Mouse (Mus musculus) cerebellum, postnatal 10 days (tissue): Measurements from ENCODE around the gene Hmcn1.

Experiments
- DNase-seq, 2 experiments: peaks; one replicate each; pipeline ENCODE4 v3.0.0; 2021; ENCODE audit warnings: mixed read lengths in 2 of 2

Gene Hmcn1

DNA sequence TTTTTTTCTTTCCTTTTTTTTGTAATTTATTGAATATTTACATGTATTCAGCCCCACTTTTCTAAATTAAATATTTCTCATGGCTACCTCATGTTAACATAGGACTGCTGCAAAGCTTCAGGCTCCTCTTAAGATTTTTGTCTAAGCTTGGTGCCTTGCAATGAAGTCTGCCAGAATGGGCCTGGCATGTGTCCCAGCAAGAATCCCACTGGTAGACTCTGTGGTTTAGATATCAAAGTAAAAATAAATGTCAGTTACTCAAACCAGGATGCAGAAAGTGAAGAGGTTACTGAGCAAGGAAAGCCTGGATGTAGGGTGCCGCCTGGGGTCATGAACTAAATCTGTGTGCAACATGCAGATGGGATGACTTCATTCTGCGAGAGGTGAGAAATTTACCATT is 217.5 kb downstream of the Hmcn1 start:
- DNase-seq: peak; percentile 71 to 77

DNA sequence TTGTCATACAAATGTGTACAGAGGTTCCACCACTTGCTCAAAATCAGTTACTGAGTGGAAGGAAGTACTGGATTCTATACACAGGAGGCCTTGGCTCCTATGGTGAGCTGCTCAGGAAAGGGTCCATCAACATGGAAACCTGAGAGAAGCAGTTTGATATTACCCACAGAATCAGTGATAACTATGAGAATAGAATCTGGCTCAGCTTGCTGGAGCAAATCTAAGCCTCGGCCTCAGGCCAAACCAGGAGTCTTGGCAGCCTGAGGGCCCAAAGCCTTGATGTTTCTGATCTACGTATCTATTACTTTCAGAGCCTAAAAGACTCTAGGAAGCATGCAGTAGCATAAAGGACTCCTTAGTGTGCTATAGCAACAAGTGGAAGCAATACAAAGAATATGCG is 220.3 kb downstream of the Hmcn1 start:
- peak in 1 of 2 experiments; percentile 9 for DNase-seq

DNA sequence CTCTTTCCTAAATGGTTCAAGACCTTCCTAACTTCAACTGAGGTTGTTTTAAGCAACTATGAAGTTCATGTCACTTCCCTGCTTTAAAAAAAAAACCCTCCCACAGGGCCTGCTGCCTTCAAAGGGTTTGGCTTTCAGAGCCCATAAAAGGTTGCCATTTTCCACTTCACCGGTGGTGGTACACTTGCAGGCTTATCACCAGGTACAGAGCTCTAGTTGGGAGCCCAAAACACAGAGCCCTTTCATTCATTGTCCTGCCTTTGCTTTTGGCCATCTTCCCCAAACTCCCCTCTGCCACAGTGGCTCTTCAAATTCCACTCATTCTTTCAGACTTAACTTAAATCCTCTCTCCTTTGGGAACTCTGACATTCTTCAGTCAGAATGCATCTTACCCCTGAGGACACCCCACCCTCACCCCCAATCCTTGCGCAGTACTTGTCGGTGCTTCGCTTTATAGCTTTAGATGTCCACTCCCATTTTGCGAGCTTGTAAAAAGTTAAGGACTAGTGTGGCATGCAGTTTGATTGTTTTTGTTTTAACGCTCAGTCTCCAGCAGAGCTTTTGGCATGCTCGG is 222.2 kb downstream of the Hmcn1 start:
- no peak for DNase-seq

DNA sequence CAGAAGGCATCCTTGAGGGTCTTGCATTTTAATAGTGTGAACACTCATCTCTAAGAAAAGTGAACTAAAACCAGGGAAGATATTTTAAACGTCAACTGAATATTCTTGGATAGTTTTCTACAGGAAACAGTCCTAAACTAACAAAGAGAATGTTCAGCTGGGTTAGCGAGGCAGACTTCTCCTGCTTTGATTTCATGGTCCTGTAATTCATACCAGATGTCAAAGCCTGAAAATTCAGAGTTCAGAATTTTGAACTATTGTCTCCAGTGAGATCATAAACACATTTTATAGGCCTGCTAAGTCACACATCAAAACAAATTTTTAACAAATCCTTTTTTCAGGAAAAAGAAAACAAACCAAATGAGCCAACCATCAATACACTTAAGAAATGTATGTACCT is 223.4 kb downstream of the Hmcn1 start:
- DNase-seq: no peak

DNA sequence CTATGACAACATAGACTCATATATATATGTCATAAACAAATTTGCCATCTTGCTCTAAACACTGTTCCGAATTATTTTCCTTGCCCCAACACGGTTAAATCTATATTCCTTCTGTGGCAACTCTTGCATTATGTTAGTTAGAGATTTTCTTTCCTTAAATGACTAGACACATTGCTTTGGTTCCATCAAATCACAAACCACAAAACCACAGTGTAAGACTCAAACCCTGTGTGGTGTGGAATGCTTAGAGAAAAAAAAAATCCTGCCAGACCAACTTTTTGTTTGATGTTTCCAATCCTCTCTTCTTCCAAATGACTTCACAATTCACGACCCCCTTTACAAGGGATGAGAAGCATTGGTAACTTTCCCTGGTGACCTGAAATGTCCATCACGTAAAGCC is 231.6 kb downstream of the Hmcn1 start:
- DNase-seq: no peak

DNA sequence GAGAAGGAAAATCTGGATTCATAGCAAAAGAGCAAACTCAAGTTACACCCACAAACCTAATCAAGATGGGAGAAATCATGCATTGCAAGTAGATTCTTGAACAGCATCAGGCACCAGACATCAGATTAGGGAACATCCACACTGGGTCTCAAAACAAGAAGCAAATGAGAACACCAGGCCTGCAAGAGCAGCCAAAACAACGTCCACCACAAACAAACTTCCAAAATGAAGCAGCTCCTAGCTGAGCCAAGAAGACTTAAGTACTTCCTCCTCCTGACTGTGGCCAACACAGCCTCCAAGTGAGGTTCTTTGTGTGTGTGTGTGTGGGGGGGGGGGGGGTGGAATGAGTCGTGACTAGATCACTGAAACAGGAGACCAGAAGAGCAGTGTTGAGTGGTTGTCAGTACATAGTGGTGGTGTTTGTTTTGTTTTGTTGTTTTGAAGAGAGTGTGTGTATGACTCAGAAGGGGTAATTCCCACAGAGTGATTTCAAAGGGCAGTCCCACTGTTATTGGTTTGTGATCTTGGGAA is 232.4 kb downstream of the Hmcn1 start:
- DNase-seq: no peak

DNA sequence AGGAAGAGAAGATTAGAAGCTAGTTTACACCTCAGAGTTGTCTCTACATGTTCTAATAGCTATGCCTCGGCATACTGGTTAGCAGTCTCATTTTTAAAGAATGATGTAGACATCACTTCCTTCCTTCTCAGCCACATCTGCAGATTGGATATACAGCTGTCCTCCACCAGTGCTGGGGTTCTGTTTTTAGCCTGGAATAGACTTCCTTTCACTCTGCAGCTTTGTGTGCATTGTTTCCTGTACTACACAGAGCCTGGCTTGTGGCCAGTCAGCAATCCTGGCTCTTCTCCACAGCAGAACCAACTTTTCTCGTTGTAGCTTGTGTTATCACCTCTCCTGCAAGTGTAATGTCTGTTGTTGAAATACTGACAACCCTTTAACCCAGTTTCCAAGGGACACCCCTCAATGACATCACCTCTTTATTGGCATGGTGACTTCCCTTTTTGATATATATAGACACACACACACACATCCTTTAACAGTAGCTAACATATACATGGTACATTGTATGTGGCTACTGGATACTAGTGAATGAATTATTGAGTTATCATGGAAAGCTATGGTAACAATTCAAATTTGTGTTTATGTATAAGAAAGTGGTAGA is 233.7 kb downstream of the Hmcn1 start:
- DNase-seq: no peak

DNA sequence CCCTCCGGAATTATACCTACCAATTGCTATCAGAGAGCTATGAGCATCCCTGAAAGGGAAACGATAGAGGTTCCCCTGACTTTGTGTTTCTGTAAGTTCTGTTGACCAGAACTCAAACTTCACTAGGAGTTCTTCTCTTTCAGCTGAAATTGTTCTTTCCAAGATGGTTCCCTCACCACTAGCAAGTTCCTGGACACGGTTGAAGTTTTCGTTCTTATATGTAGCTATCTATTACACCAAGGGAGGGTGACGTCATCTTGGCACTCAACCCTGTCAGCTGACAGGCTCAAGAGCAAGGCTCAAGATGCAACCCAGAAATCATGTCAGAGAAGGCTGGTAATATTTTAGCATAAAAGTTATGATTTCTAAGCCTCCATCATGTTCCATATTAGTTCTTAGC is 239.3 kb downstream of the Hmcn1 start:
- no peak for DNase-seq

DNA sequence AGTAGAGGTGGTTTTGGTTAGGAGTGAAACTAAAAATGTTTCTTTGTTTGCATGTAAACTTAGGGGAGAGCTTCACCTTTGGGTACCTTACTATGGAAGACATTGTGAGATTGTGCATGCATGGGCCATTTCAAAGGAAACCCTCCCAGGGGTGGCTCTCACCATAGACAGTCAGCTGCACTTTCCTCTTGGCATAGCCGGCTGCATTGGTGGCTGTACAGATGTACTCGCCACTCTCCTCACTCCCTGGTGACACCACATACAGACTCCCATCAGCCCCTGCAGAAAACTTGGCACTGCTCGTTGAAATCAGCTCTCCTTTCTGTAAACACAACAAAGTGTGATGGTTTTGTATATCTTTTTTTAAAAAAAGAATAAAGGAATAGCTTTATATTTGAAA is 244.5 kb downstream of the Hmcn1 start:
- DNase-seq: no peak

DNA sequence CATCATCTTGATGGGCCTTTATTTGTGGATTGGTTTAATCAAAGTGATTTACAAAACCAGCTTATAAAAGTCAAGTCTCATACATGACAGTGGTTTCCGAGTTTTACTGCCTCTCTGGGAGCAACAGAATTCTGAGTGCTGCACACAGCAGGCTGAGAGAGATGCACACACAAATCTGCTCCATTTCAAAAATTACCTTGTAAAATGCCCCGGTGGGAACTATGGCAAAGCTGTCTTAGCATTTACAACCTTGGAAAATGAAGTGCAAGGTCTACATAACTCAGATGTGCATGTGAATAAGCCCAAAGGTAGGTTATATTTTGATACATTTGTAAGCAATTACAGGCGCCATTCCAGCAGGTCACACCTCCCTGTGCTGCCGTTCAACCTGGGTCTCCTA is 245.5 kb downstream of the Hmcn1 start:
- DNase-seq: no peak

DNA sequence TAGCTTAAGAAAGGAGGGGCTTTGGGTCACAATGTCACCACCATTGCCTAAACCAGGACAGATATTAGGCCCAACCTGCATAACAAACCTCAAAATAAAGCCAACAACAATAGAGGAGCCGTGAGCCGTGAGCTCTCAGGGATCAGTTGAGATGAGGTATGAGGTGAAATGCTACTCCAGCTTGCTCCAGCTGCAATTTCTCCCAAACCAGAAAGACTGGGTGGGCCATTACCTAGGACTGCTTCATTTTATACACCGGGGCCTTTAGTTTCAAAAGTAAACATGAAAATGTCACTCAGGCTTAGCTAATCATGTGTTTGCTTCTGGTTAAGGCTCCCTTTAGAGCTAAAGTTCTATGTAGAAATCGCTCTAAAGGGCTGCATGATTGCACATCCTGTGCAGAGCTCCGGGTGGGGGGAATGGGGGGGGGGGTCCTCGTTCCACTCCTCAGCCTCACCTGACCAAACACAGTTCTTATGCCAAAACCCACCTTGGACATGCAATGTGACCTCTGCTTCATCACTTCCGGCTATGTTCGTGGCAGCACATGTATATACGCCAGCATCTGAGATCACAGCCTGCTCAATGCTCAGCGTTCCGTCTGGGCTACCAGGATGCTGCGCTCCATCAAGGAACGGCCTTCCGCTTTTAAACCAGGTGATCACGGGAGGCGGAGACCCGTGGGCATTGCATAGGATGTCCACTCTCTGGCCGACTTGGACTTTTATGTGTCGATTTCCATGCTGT is 250.0 kb downstream of the Hmcn1 start:
- no peak for DNase-seq

DNA sequence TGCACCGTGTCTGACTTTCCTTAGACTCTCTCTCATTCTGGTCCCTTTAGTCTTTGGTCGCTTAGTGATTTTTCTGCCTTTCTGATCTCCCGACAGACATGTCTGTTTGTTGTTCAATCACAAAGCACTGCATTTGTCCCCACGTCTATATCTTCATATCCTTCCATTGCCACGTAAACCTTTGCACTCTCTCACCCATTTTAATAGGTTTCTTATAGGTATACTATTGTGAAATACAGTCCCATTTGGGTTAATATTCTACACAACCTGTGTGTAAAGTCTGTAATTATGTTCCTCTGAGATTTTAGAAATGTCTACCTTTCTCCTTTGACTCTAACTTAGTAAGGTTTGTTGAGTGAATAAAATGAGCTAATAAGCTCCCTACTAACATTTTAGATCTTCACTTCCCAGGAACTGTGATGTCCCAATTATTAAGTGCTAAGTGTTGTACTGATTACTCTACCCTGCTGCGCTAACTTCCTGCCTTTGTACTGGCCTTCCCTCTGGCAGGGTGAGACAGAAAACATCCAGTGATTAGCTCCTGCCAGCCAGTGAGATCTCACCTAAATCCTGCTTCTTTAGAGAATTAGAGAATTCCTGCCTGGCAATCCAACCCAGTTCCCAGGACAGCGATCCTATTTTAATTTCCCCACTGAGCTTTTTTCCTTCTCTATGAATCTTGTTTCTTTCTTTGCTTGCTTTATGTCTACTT is 250.7 kb downstream of the Hmcn1 start:
- no peak for DNase-seq

DNA sequence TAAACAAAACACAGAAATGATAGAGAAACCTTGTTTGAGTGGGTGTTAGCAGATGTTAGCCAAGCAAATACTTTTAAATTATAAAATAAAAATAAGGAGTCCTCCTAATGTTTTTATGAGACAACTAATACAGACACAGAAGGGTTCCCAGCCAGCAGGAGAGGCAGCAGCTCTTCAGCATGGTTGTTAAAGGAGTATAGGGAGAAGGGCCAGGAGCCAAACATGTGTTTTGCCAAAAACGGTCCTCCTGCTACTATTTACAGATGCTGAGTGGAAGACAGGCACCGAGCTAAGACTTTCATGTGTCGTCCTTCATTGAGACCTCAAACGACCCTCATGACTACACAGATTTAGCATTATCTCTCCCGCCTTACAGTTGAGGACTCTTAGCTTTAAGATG is 281.8 kb downstream of the Hmcn1 start:
- no peak for DNase-seq

DNA sequence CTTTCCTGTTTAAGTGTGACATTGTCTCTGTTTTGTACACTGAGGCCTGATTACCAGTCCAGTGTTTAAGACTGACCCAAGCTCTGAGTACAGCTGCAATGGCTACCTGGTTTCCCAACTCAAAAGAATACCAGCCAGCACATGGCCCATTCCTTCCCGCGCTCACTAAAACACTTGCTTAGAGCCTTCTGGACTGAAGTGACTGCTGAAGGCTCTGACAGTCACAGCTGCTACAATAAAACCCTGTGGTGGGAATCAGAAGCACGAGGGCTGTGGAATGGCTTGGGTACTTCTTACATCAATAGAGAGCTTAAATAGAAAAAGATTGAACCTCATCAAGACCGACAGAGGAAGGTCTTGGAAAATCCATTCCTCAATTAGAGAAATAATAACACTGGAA is 286.7 kb downstream of the Hmcn1 start:
- no peak for DNase-seq

DNA sequence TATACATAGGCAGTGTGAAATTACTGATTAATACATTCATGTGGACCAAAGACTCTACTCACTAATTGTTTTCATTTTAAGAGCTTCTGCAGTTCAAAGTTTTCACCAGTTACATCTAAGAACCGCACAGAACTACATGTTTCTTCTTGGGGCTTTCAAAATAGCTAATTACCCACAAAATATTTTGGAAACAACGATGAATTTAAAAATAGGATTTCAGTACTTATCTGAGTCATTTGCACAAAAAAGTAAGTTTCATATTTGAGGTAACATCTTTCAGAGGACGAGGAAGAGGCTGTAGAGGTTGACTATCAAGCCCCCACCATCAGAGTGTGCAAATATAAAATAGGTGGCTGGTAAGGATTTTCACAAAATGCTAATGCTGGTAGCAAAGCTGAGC is 295.5 kb downstream of the Hmcn1 start:
- no peak for DNase-seq

DNA sequence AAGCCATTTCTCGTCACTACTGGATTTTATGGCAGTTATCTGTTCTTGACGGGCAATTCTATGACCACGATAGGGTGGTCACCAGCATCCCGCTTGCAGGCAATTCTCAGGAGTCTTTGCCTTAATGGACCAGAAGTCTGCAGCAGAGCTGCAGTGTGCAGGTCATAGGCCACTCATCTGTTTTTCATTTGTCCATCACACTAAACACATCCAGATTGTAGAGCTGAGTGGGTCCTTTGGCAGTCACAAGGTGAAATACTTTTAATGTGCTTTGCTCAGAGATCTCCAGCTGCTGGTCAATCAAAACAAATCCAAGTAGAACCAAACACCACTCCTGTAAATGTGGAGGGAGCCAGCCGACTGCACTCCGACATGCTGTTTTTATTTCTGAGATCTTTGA is 311.2 kb downstream of the Hmcn1 start:
- peak; percentile 3 to 19 for DNase-seq

DNA sequence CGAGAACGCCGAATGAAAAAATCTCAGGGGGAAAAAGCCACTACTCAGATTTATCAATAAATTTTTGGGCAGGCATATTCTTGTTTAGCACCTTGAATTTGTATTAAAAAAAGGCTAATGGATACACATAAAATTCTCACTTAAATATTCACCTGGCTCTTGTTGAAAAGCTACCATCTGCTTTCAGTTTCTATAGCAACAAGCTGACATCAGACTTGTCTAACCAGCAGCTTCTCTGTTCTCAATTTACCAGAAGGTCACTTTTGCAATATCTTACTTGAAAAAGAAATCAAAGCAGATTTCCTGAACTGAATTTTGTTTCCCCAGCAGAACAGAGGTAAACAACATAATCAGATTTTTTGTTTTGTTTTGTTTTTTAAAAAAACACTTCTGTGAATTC is 311.8 kb downstream of the Hmcn1 start:
- no peak for DNase-seq

DNA sequence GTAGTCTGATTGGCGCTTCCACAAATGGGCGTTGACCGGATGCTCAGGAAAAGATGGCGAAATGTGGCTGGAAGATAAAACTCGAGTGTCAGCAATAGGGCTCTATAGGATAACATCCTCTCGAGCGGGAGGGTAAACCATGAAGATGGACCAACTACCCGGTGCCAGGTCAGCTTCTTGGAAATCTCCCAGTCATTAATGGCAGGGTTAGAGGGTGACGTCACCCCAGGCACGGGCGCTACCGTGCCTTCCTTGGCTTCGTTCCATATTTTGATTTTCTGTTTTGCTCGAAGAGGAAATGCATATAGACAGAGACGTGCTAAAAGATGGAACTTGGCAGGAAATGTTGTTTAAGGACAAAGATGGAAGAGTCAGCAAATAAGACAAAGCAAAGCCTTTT is 312.2 kb downstream of the Hmcn1 start:
- peak; percentile 84 to 91 for DNase-seq

DNA sequence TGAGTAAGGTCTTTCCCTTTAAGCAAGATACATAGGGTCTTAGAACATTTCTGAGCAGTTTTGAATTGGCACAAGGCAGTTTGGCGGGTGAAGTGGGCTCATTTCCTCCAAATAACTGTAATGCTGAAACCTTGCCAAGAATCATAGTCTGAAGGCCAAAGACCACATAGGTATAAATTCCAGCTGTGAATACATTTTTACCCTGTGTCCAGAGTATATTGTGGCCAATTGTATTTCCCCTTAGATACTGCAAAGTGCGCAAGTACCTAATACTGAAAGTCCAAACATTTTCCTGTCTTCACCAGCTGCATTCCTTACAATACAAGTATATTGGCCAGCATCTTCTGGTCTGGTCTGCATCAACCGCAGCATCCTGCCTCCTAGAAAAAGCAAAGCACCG is 312.9 kb downstream of the Hmcn1 start:
- no peak for DNase-seq

DNA sequence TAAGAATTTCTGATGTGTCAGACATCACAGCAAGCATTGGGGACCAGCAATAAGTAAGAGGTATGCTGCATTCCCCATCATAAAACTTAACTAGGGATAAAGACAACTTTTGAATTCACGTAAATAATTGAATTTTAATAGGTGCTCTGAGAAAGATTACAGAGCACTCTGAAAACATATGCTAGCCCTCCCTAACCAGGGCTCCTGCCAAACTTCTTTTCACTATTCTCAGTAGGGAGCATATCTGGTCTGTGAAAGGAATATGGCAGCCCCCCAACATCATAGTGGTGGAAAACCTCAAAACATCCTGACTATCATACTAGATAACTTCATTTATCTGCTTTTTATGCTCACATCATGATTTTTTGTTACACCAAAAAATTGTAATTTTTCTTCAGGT is 347.9 kb downstream of the Hmcn1 start:
- DNase-seq: peak; percentile 20 to 21

DNA sequence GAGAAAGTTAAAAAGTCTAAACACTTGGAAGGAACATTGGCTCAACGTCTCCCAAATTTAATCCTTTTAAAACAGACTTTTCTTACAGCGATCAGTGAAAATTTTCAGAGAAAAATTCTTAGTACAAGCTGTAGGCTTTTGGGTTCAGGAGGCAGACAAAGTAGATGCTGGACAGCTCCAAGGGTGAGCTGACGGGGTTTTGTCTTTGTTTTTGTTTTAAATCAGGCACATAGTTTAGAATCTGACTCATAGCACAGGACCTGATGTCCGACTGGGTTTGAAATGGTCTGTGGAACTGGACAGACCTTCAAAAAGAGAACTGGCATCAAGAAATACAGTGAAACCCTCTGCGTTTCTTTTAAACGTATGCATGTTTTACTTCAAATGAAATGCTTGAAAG is 353.7 kb downstream of the Hmcn1 start:
- DNase-seq: no peak

DNA sequence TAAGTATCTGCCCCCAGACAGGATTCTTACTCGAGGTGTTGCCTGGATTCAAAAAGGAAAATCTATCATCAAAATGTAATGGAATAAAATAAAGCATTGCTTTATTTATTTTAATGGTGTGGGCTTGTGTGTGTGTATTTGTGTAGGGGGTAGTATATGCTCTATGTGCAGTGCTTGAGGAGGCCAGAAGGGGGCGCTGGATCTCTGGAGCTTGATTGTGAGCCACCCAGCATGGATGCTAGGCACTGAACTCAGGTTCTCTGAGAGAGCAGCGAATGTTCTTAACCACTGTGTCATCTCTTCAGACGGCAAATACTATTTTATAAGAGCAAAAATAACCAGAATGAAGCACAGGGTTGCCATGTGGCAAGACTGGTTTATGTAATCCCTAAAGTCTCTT is 360.7 kb downstream of the Hmcn1 start:
- DNase-seq: peak in 1 of 2 experiments; percentile 7

DNA sequence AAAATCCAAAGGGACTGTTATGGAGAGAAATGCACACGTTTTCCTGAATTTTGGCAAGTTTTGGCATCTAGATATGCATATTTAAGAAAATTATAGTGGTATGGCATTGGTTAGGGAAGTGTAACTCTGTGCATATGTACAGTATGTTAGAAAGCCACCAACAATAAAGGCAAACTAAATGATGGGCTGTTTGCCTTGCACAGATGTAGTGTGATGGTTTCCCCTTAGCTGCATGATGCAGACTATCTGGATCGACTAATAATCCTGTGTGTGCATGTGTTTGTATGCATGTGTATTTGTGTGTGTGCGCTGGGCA is 361.4 kb downstream of the Hmcn1 start:
- no peak for DNase-seq
